Mouse (Mus musculus) ES-E14 (cell line): ENCODE measurements around the gene Myo10. TPM values are rescaled to one million over a fixed set of nuclear protein-coding genes. Genes with fewer than 3 reads are reported as not detected.

Experiments used
- DNase-seq: peaks from one replicate; pipeline ENCODE4 v3.0.0-alpha.2; 2013; ENCODE audit warnings: low read depth, low spot score
- H3K27ac ChIP-seq: 2 replicates; pipeline ENCODE4 v1.5.1; 2012; ENCODE audit warnings: low read depth, mild to moderate bottlenecking, low read length, moderate library complexity, mixed read lengths; ENCODE audit not compliant: poor library complexity, insufficient read depth, severe bottlenecking
- H3K36me3 ChIP-seq: 2 replicates; pipeline ENCODE4 v1.6.1; 2012; ENCODE audit warnings: mild to moderate bottlenecking, low read length, moderate library complexity, mixed read lengths; ENCODE audit not compliant: control insufficient read depth, poor library complexity, insufficient read depth, severe bottlenecking
- H3K4me1 ChIP-seq, 2 experiments: fragments of 150-350 bp in 1 of 2; sonication (generic) in 1 of 2; 2 replicates each; pipeline ENCODE4 v1.6.1; 2012; ENCODE audit warnings: low read length in 2 of 2, mild to moderate bottlenecking in 1 of 2, mixed read lengths in 1 of 2; ENCODE audit not compliant: control insufficient read depth in 2 of 2, insufficient read depth in 2 of 2, poor library complexity in 1 of 2
- H3K4me3 ChIP-seq, 2 experiments: fragments of 150-350 bp in 1 of 2; sonication (generic) in 1 of 2; 2 replicates each; pipeline ENCODE4 v1.5.1; 2012; ENCODE audit warnings: low read length in 2 of 2, low read depth in 1 of 2, mild to moderate bottlenecking in 1 of 2, mixed read lengths in 1 of 2; ENCODE audit not compliant: insufficient read depth in 1 of 2, poor library complexity in 1 of 2, severe bottlenecking in 1 of 2
- H3K9ac ChIP-seq: 2 replicates; pipeline ENCODE4 v1.6.1; 2012; ENCODE audit warnings: low read depth, mild to moderate bottlenecking, low read length, mixed read lengths; ENCODE audit not compliant: poor library complexity, insufficient read depth, severe bottlenecking
- H3K9me3 ChIP-seq: fragments of 150-350 bp; sonication (generic); 2 replicates; pipeline ENCODE4 v1.6.1; 2012; ENCODE audit warnings: low read depth, mild to moderate bottlenecking, low read length; ENCODE audit not compliant: control insufficient read depth, insufficient read depth
- CHD2 ChIP-seq: IDR thresholded peaks from 2 replicates; pipeline ENCODE4 v1.6.1; 2014; ENCODE audit warnings: mild to moderate bottlenecking, low read depth, low read length, inconsistent platforms
- HCFC1 ChIP-seq: IDR thresholded peaks from 2 replicates; pipeline ENCODE4 v1.6.1; 2012; ENCODE audit warnings: low read length, inconsistent platforms, borderline replicate concordance; ENCODE audit not compliant: insufficient read depth
- MAFK ChIP-seq: IDR thresholded peaks from 2 replicates; pipeline ENCODE4 v1.6.1; 2014; ENCODE audit warnings: mild to moderate bottlenecking, low read depth, low read length, inconsistent platforms; ENCODE audit not compliant: insufficient read depth
- ZC3H11A ChIP-seq: IDR thresholded peaks from 2 replicates; pipeline ENCODE4 v1.6.1; 2012; ENCODE audit warnings: low read depth, mild to moderate bottlenecking, inconsistent platforms, low read length, borderline replicate concordance
- ZNF384 ChIP-seq: IDR thresholded peaks from 2 replicates; pipeline ENCODE4 v1.6.1; 2012; ENCODE audit warnings: low read depth, low read length, inconsistent platforms
- in situ Hi-C, 2 experiments: fragments of 600-800 bp; cut with MboI; formaldehyde crosslinking; loops; one replicate each; pipeline ENCODE4 v1.15.1; 2025; ENCODE audit warnings: low sequenced_read_pairs in 2 of 2, inconsistent platforms in 1 of 2; ENCODE audit not compliant: unreplicated experiment in 2 of 2
- total RNA-seq: library from RNA; depleted of rRNA; stranded (reverse); fragments of 300-350 nt; gene quantifications from 2 replicates; pipeline ENCODE4 v1.2.3, GENCODE M21; 2012

Gene Myo10
- total RNA-seq, 1 experiment = 133 TPM

DNA sequence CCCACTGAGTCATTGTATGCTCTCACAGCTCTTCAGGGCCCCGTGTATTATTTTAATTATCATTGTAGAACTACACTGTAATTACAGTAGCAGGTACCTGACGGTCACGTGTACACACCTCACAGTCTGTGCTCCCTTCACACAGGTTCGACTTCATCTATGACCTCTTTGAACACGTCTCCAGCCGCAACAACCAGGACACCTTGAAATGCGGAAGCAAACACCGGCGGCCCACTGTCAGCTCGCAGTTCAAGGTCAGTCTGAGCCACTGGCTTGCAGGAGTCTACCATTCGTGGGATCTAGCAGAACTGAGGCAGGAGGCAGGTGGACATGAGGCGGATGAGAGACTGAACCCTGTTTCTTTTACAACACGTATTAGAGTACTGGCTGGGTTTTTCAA lies 119.9 kb downstream of the Myo10 start:
- no peak for DNase-seq
- peaks cover 21 to 27% of the 10 kb centered on the region in 2 experiments for H3K4me1 ChIP-seq
- no peak for TF ChIP-seq ZNF384
- no peak for TF ChIP-seq MAFK
- TF ChIP-seq ZC3H11A = no peak
- TF ChIP-seq HCFC1 = no peak
- TF ChIP-seq CHD2 = no peak
- no peak overlapping the region for H3K9ac ChIP-seq
- H3K36me3 ChIP-seq = peaks cover 16% of the 10 kb centered on the region
- H3K27ac ChIP-seq = no peak overlapping the region
- in situ Hi-C loops = loop anchor here in 1 of 2 experiments (25.0 kb wide), 1 partner anchor 1155 kb away; no protein-coding TSS in a partner anchor
- no peaks in the 10 kb centered on the region for H3K9me3 ChIP-seq
- H3K4me3 ChIP-seq = no peak overlapping the region

GRCm38 (mm10) chr15:25751510-25751909 lies 129.2 kb downstream of the Myo10 start:
- no peak for DNase-seq
- Histone ChIP-seq H3K4me1 (peaks cover 11 to 16% of the 10 kb centered on the region in 2 experiments), H3K9me3 (no peaks in the 10 kb centered on the region), H3K27ac (peak overlapping the region; percentile 64; the same call in 1 of the 2 replicates), H3K4me3 (peak overlapping the region; percentile 45), H3K9ac (peak overlapping the region; percentile 50), H3K36me3 (peaks cover 5% of the 10 kb centered on the region; the same call in 1 of the 2 replicates)
- in situ Hi-C loops = no loop called here
- TF ChIP-seq MAFK (no peak), CHD2 (no peak), ZNF384 (no peak), HCFC1 (no peak), ZC3H11A (no peak)

- DNase-seq = no peak
- no peak for TF ChIP-seq ZC3H11A
- TF ChIP-seq HCFC1 = no peak
- TF ChIP-seq ZNF384 = no peak
- TF ChIP-seq MAFK = no peak
- TF ChIP-seq CHD2 = no peak
- in situ Hi-C loops = no loop called here
- H3K27ac ChIP-seq = peak overlapping the region; percentile 95; the same call in 1 of the 2 replicates
- H3K36me3 ChIP-seq = peaks cover 5% of the 10 kb centered on the region; the same call in 1 of the 2 replicates
- no peak overlapping the region for H3K9ac ChIP-seq
- no peaks in the 10 kb centered on the region for H3K9me3 ChIP-seq
- H3K4me1 ChIP-seq = peaks cover 11 to 14% of the 10 kb centered on the region in 2 experiments
- H3K4me3 ChIP-seq = peak overlapping the region in 1 of 2 experiments; percentile 61; a peak in 2 of 4 replicates
These were observed 130.3 kb downstream of the Myo10 start for GRCm38 (mm10) chr15:25752597-25752996.

GRCm38 (mm10) chr15:25753003-25753402 lies 130.7 kb downstream of the Myo10 start:
- no peak for TF ChIP-seq CHD2
- no peak for TF ChIP-seq MAFK
- no peak for TF ChIP-seq ZNF384
- no peak for TF ChIP-seq HCFC1
- TF ChIP-seq ZC3H11A = no peak
- DNase-seq = no peak
- Histone ChIP-seq H3K4me3 (peak overlapping the region; percentile 61 to 73), H3K4me1 (peaks cover 11% of the 10 kb centered on the region in 2 experiments), H3K9ac (peak overlapping the region; percentile 82), H3K9me3 (no peaks in the 10 kb centered on the region), H3K27ac (peak overlapping the region; percentile 95), H3K36me3 (0 out of 2 replicates have a peak, but pooled peaks cover 3% of the 10 kb centered on the region)
- in situ Hi-C loops = no loop called here
